Mouse (Mus musculus) heart, postnatal 0 days (tissue): ENCODE measurements around the gene Vcan.

Experiments
- CTCF ChIP-seq: IDR thresholded peaks from 2 replicates; pipeline ENCODE4 v1.5.1; 2016; ENCODE audit warnings: antibody characterized with exemption, control low read depth, low read depth
- EP300 ChIP-seq: IDR thresholded peaks from 2 replicates; pipeline ENCODE4 v1.6.1; 2016; ENCODE audit warnings: antibody characterized with exemption, low read depth

DNA sequence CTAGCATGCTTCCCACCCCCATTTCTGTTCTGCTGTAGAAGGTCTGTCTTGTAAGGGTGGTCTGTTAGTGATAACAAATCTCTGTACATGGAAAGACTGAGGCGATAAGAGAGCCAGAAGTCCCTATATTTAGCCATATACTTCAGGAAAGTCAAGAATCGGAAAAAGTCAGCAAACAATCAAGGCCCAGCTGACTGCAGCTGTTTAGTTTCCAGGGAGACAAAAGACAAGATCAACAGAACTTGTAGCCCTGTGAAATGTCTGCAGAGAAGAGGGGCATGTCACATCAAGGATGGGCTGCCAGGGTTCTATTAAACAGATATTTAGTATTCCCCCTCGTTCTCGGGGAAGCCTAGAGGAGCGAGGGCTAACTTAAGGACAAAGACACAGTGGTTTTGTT lies 7.2 kb downstream of the Vcan start:
- no peak for TF ChIP-seq EP300
- TF ChIP-seq CTCF, result no peak
